Mouse (Mus musculus): Measurements from ENCODE around the gene Speg.

The Speg gene

GRCm38 (mm10) chr1:75442171-75442570 lies 67.1 kb downstream of the Speg start:
- in situ Hi-C loops (cut with MboI), result no loop called here

- in situ Hi-C loops (cut with MboI), result no loop called here
These were observed 67.7 kb downstream of the Speg start for GRCm38 (mm10) chr1:75442811-75443210.

- in situ Hi-C loops (cut with MboI), result no loop called here
These were observed 68.3 kb downstream of the Speg start for GRCm38 (mm10) chr1:75443247-75444024.

- in situ Hi-C loops (cut with MboI), result no loop called here
These were observed 69.1 kb downstream of the Speg start for GRCm38 (mm10) chr1:75444208-75444607.

GRCm38 (mm10) chr1:75445141-75445701 lies 70.1 kb downstream of the Speg start:
- in situ Hi-C loops (cut with MboI), result no loop called here

GRCm38 (mm10) chr1:75445751-75446611 lies 70.9 kb downstream of the Speg start:
- in situ Hi-C loops (cut with MboI), result no loop called here

GRCm38 (mm10) chr1:75446656-75447055 lies 71.6 kb downstream of the Speg start:
- in situ Hi-C loops (cut with MboI), result no loop called here

GRCm38 (mm10) chr1:75447265-75448051 lies 72.4 kb downstream of the Speg start:
- in situ Hi-C loops (cut with MboI), result no loop called here

GRCm38 (mm10) chr1:75448052-75448431 lies 72.9 kb downstream of the Speg start:
- in situ Hi-C loops (cut with MboI), result no loop called here

- in situ Hi-C loops (cut with MboI), result no loop called here
These were observed 73.8 kb downstream of the Speg start for GRCm38 (mm10) chr1:75448937-75449336.

GRCm38 (mm10) chr1:75449377-75450135 lies 74.5 kb downstream of the Speg start:
- in situ Hi-C loops (cut with MboI), result no loop called here

- in situ Hi-C loops (cut with MboI), result no loop called here
These were observed 75.4 kb downstream of the Speg start, which contains the start of gene Asic4 for GRCm38 (mm10) chr1:75450314-75451005. Gene Asic4 (plus strand): TSS chr1:75450436.

GRCm38 (mm10) chr1:75451900-75452299 lies 76.8 kb downstream of the Speg start:
- in situ Hi-C loops (cut with MboI), result no loop called here

- in situ Hi-C loops (cut with MboI), result no loop called here
These were observed 80.3 kb downstream of the Speg start for GRCm38 (mm10) chr1:75455433-75455832.

- in situ Hi-C loops (cut with MboI), result no loop called here
These were observed 80.9 kb downstream of the Speg start for GRCm38 (mm10) chr1:75455948-75456347.

GRCm38 (mm10) chr1:75456746-75457564 lies 81.9 kb downstream of the Speg start:
- in situ Hi-C loops (cut with MboI), result no loop called here

- in situ Hi-C loops (cut with MboI), result no loop called here
These were observed 82.6 kb downstream of the Speg start for GRCm38 (mm10) chr1:75457710-75458024.

GRCm38 (mm10) chr1:75458025-75458788 lies 83.1 kb downstream of the Speg start:
- in situ Hi-C loops (cut with MboI), result no loop called here
